Mouse (Mus musculus): Measurements from ENCODE around the gene Fam198a.

DNA sequence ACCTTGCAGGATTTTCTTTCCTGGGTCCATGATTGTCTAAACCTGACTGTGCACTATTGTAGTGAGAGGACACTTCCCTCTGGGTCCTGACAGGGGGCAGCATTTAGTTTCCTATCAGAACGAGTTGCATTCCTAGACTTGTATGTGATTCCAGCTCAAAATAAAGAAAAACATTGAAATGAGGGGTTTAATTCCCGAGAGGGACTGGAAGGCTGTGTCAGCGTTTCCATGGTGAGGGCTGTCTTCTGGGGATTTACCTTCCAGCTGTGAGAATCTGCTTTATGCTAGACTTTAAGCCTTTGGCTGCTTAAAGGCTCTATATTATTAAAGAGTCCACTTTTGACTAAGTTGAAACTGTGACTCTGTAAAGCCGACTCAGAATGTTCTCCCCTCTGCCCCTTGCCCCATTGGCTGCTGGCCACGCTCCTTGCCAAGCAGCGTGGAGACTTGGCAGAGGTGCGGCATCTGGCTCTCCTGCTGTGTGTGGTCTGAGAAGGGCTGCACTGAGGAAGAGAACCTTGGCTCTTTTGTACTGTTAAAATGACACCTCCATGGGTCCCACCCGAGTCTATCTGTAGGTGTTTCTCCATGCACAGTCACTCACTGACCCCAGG, 68.1 kb downstream of the Fam198a start:
- TF ChIP-seq POLR2A (IDR thresholded peaks at IDR 0.05; ENCODE audit: borderline replicate concordance, extremely low read depth, insufficient read depth, insufficient read length, poor library complexity, severe bottlenecking) = no peak
- TF ChIP-seq CTCF (IDR thresholded peaks at IDR 0.05; ENCODE audit: borderline replicate concordance, extremely low read depth, insufficient read depth, insufficient read length) = peak; percentile 74; the same call in 1 of the 2 replicates

Measured in brain, embryonic 14.5 days (tissue).